Mouse (Mus musculus) olfactory bulb, adult 2 months (tissue): ENCODE measurements around the gene Tmem220.
"Not testable (repeated sequence)": the region's sequence is repeated elsewhere in the genome, so short reads cannot be mapped to it uniquely, and the experiment has no call there.

Experiments used
- CTCF ChIP-seq: fragments of 200-500 bp; IDR thresholded peaks from 2 replicates; pipeline ENCODE4 v1.5.1; 2012; ENCODE audit warnings: low read depth, mild to moderate bottlenecking, low read length, moderate library complexity; ENCODE audit not compliant: insufficient read depth
- POLR2A ChIP-seq: fragments of 200-500 bp; IDR thresholded peaks from 2 replicates; pipeline ENCODE4 v1.6.1; 2012; ENCODE audit warnings: mild to moderate bottlenecking, low read depth, low read length, moderate library complexity; ENCODE audit not compliant: insufficient read depth

GRCm38 (mm10) chr11:67023191-67023590 lies 1.8 kb upstream of the Tmem220 start:
- not testable (repeated sequence) for TF ChIP-seq POLR2A, CTCF
